Mouse (Mus musculus) hindbrain, embryonic 16.5 days (tissue): ENCODE measurements around the gene Ltv1. TPM values are rescaled to one million over a fixed set of nuclear protein-coding genes. Genes with fewer than 3 reads are reported as not detected.

Source experiments
- polyA plus RNA-seq: library from polyadenylated mRNA; unstranded; fragments of >200 nt; fragmentation: Nextera tagmentation; extraction: Ambion mirVana; gene quantifications from 2 replicates; pipeline ENCODE4 v1.2.1, GENCODE M21; 2015

The Ltv1 gene
- polyA plus RNA-seq, 1 experiment from 2014 or later: 30.8 TPM

Other genes starting within 250 kb of the Ltv1 start
- 2.1 and 2.5 TPM in 2 replicates for gene Stx11, start 228.9 kb downstream of the Ltv1 start, polyA plus RNA-seq
- gene Sf3b5, start 187.8 kb downstream of the Ltv1 start, polyA plus RNA-seq: 22.5 and 25.3 TPM in 2 replicates
- gene Plagl1, start 132.7 kb downstream of the Ltv1 start, polyA plus RNA-seq: 25.4 and 34.5 TPM in 2 replicates
- not detected in 2 replicates for gene Zc2hc1b, start 15.1 kb downstream of the Ltv1 start, polyA plus RNA-seq